Mouse (Mus musculus): Measurements from ENCODE around the gene Gpr3. TPM values are rescaled to one million over a fixed set of nuclear protein-coding genes. Genes with fewer than 3 reads are reported as not detected.

Gene Gpr3
- 2.4 and 2.5 TPM in 2 replicates for polyA plus RNA-seq (2014; fragmentation: Nextera tagmentation; extraction: Ambion mirVana)

DNA sequence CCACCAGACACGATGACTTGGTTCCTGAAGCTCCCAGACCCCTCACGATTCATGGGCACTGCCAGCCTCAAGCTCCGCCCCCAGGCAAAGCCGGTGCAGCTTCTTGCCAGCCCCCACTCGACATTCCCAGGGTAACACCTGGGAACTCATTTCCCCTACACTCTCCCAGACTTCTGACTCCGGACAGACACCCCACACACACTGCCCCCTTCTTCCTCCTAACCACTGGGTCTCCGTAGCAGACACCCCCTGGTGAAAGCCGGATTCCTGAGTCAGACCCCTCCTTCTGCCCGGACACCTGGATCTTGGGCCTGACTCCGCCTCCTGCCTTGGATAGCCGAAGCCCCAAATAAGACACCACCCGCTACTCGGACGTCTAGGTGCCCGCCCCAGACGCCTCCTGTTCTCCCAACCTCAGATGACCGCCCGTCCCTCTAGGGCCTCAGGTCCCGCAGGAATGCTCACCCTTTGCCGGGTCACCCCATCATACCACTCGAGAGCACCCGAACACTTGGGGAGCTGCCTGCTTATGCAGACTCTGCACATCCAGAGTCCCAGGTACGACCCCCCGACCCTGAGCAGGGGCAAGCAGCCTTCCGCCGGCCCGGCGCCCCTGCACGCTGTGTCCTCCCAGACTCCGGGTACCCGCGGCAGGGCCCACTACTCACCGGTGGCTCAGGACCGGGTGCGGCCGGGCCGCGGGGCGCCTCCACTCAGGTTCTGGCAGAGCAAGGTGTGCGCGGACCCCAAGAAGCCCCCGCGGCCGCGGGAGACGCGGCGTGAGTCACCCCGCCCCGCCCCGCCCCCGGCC is at the start of gene Gpr3, which contains the start of gene Cd164l2:
TSS of gene Gpr3 (minus strand) at position 786 of the 811 bp plus-strand sequence.
TSS of gene Cd164l2 (plus strand) at position 381 of the 811 bp plus-strand sequence.
- peaks cover 13% of the 10 kb centered on the region for H3K4me1 ChIP-seq (ENCODE audit: control insufficient read depth, insufficient read depth, low read length)
- peak within 1 kb of the TSS; percentile 61 for H3K9ac ChIP-seq (replicated peaks; ENCODE audit: low read depth, low read length)
- no peaks in the 10 kb centered on the region for H3K36me3 ChIP-seq (ENCODE audit: control insufficient read depth, insufficient read depth, low read length)
- peak within 1 kb of the TSS; percentile 94 for H3K4me2 ChIP-seq (ENCODE audit: low read depth, low read length)
- peak; percentile 47 for ATAC-seq (ENCODE audit: low read depth)
- WGBS = under 1% methylated on average over 52 of the region's 52 CpGs
- H3K4me3 ChIP-seq (ENCODE audit: low read depth, low read length) = peak within 1 kb of the TSS; percentile 59
- H3K27me3 ChIP-seq (ENCODE audit: control insufficient read depth, insufficient read depth, low read length) = peaks cover 7% of the 10 kb centered on the region
- H3K27ac ChIP-seq (ENCODE audit: low read depth, low read length) = no peak within 1 kb of the TSS
- no peaks in the 10 kb centered on the region for H3K9me3 ChIP-seq (ENCODE audit: control insufficient read depth, low read length)

DNA sequence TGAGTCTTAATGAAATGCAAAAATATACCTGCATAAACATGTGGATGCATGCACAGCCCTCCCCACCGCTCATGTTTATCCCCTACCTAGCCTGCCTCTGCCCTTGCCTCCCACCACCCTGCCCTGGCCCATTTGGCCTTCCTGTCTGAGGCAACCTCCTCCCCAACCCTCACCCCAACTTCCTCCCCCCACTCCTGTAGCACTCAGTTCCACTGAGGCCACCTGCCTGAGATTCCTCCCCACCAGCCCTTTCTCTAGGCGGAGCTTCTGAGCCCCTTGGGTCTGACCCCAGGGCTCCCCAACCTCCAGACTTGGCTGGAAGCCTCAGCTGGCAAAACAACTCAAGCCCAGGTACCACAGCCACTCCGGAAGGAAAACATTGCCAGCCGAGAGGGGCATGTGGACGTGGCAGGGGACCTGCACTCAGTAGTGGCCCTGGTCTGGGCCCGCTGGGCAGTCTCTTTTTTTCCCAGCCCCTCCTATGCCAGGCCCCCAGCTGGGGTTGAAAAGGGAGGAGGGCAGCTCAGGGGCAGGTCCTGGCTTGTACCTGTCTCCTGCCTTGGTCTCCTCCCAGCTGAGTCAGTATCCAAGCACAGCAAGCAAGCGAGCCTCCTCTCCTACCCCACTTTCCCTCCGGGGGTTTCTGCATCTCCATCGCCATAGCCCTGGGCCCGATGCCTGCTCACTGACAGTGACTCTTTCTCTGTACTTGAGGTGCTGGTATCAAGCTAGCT is 49.5 kb upstream of the Gpr3 start:
- 61% methylated on average over 10 of the region's 10 CpGs for WGBS
- Histone ChIP-seq H3K4me3 (ENCODE audit: low read depth, low read length) (no peak overlapping the region), H3K27me3 (ENCODE audit: control insufficient read depth, insufficient read depth, low read length) (no peaks in the 10 kb centered on the region), H3K9me3 (ENCODE audit: control insufficient read depth, low read length) (no peaks in the 10 kb centered on the region), H3K9ac (replicated peaks; ENCODE audit: low read depth, low read length) (no peak overlapping the region), H3K36me3 (ENCODE audit: control insufficient read depth, insufficient read depth, low read length) (peaks cover 23% of the 10 kb centered on the region), H3K27ac (ENCODE audit: low read depth, low read length) (no peak overlapping the region), H3K4me2 (ENCODE audit: low read depth, low read length) (no peak overlapping the region), H3K4me1 (ENCODE audit: control insufficient read depth, insufficient read depth, low read length) (no peaks in the 10 kb centered on the region)
- no peak for ATAC-seq (ENCODE audit: low read depth)

DNA sequence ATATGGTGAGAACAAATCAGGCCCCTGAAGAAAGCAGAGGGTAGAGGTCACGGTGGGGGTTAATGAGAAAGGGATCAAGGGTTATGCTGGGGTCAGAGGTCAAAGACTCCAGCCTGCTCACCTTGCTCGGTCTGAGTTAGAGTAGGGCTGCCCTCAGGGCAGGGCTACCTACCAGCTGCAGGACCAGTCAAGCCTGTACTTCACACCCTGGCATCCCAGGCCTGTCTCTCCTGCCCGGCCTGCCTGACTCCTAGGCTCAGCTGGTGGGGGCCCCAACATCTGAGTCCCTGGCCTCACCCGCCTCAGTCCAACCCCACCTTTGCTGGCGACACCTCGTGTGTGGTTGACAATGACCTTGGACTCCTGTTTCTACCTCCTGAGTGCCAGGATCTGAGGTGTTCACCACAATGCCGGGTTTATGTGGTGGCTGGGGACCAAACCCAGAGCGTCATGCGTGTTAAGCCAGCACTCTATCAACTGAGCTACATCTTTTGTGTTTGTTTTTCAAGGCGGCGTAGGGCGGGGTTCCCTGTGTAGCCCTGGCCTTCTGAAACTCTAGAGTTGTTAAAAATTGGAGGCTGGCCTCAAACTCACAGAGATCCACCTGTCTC is 45.6 kb upstream of the Gpr3 start:
- ATAC-seq (ENCODE audit: low read depth) = no peak
- Histone ChIP-seq H3K27ac (ENCODE audit: low read depth, low read length) (no peak overlapping the region), H3K4me3 (ENCODE audit: low read depth, low read length) (no peak overlapping the region), H3K27me3 (ENCODE audit: control insufficient read depth, insufficient read depth, low read length) (no peaks in the 10 kb centered on the region), H3K4me2 (ENCODE audit: low read depth, low read length) (no peak overlapping the region), H3K9ac (replicated peaks; ENCODE audit: low read depth, low read length) (no peak overlapping the region), H3K36me3 (ENCODE audit: control insufficient read depth, insufficient read depth, low read length) (no peaks in the 10 kb centered on the region), H3K9me3 (ENCODE audit: control insufficient read depth, low read length) (no peaks in the 10 kb centered on the region), H3K4me1 (ENCODE audit: control insufficient read depth, insufficient read depth, low read length) (no peaks in the 10 kb centered on the region)
- WGBS = 78% methylated on average over 12 of the region's 12 CpGs

DNA sequence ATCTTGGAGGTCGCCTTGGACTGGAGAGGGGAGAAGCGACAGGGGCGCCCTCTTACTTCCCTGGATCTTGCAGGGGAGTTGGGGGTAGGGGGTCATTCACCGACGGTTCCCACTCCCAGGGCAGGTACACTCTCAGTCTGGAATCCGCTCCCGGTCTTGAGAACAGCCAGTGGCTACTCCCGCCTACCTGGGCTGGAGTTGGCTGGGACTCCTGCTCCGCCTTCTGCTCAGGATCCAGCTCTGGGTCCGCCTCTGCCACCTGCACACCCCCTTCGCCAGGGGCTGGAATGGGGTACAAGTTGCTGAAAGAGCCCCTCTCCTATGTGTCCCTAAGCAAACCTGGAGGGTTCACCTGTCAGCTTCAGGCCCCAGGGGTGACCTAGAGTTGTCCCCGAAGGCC is 44.9 kb upstream of the Gpr3 start:
- Histone ChIP-seq H3K4me1 (ENCODE audit: control insufficient read depth, insufficient read depth, low read length) (no peaks in the 10 kb centered on the region), H3K9me3 (ENCODE audit: control insufficient read depth, low read length) (no peaks in the 10 kb centered on the region), H3K36me3 (ENCODE audit: control insufficient read depth, insufficient read depth, low read length) (no peaks in the 10 kb centered on the region), H3K9ac (replicated peaks; ENCODE audit: low read depth, low read length) (no peak overlapping the region), H3K4me3 (ENCODE audit: low read depth, low read length) (no peak overlapping the region), H3K4me2 (ENCODE audit: low read depth, low read length) (no peak overlapping the region), H3K27ac (ENCODE audit: low read depth, low read length) (no peak overlapping the region), H3K27me3 (ENCODE audit: control insufficient read depth, insufficient read depth, low read length) (peaks cover 1% of the 10 kb centered on the region; the same call in 1 of the 2 replicates)
- ATAC-seq (ENCODE audit: low read depth) = no peak
- 33% methylated on average over 12 of the region's 12 CpGs for WGBS

DNA sequence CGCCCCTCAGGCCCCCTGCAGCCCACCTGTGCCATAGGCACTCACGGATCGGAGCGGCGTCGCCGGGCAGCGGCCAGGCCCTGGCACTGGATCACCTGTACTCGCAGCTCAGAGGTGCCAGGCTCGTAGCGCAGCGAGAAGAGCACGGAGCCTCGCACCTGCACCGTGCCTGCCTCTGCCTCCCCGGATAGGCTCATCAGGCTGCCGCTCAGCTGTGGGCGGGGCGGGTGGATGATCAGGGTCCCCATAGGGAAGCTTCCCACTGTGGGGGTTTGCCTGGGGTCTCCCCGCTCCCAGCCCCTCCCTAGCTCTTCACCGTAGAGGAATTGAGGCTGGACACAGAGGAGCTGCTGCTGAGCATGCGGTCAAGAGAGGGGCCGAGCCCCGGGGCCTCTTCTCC is 44.5 kb upstream of the Gpr3 start:
- WGBS = 17% methylated on average over 24 of the region's 24 CpGs
- Histone ChIP-seq H3K27ac (ENCODE audit: low read depth, low read length) (no peak overlapping the region), H3K4me1 (ENCODE audit: control insufficient read depth, insufficient read depth, low read length) (no peaks in the 10 kb centered on the region), H3K36me3 (ENCODE audit: control insufficient read depth, insufficient read depth, low read length) (no peaks in the 10 kb centered on the region), H3K9ac (replicated peaks; ENCODE audit: low read depth, low read length) (no peak overlapping the region), H3K4me2 (ENCODE audit: low read depth, low read length) (no peak overlapping the region), H3K27me3 (ENCODE audit: control insufficient read depth, insufficient read depth, low read length) (peaks cover 5% of the 10 kb centered on the region), H3K4me3 (ENCODE audit: low read depth, low read length) (no peak overlapping the region), H3K9me3 (ENCODE audit: control insufficient read depth, low read length) (no peaks in the 10 kb centered on the region)
- ATAC-seq (ENCODE audit: low read depth) = no peak

DNA sequence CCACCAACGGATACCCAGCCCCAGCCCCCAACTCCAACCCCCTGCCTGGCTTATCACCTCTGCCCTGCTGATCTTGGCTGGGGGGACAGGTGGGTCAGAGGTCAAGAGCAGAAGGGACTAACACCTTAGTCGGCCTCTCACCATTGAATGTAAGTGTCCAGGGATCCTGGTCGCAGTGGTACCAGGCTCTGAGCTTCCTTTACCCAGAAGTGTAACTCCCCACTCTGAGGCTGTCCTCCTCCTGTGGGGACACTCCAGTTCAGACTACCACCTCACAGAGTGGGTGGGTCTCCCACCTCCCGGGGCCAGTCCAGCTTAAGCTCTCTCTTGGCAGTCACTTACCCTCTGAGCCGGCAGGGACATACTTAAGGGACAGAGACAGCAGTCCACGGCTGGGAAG is 43.1 kb upstream of the Gpr3 start:
- Histone ChIP-seq H3K27ac (ENCODE audit: low read depth, low read length) (no peak overlapping the region), H3K9ac (replicated peaks; ENCODE audit: low read depth, low read length) (no peak overlapping the region), H3K4me2 (ENCODE audit: low read depth, low read length) (no peak overlapping the region), H3K9me3 (ENCODE audit: control insufficient read depth, low read length) (no peaks in the 10 kb centered on the region), H3K4me3 (ENCODE audit: low read depth, low read length) (no peak overlapping the region), H3K27me3 (ENCODE audit: control insufficient read depth, insufficient read depth, low read length) (peaks cover 20% of the 10 kb centered on the region), H3K4me1 (ENCODE audit: control insufficient read depth, insufficient read depth, low read length) (peaks cover 5% of the 10 kb centered on the region; the same call in 1 of the 2 replicates), H3K36me3 (ENCODE audit: control insufficient read depth, insufficient read depth, low read length) (no peaks in the 10 kb centered on the region)
- 67% methylated on average over 6 of the region's 6 CpGs for WGBS
- ATAC-seq (ENCODE audit: low read depth) = no peak

DNA sequence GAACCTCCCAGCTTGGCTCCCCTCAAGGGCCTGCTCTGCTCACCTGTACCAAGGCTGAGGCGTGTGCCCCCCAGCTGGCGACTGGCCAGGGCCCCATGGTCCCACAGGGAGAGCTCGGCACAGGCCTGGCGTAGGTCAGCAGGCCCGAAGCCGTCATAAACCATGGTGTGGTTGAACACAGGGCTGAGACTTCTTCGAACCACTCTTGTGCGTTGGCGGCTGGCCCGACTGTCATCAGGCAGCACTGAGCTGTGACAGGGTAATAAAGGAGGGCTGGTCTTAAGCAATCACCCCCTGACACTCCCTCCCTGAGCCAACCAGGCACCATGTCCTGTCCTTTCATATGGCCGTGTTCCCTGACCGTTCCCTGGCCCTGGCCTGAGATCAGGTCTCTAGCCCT is 41.1 kb upstream of the Gpr3 start:
- Histone ChIP-seq H3K4me1 (ENCODE audit: control insufficient read depth, insufficient read depth, low read length) (peaks cover 5% of the 10 kb centered on the region; the same call in 1 of the 2 replicates), H3K9ac (replicated peaks; ENCODE audit: low read depth, low read length) (no peak overlapping the region), H3K9me3 (ENCODE audit: control insufficient read depth, low read length) (no peaks in the 10 kb centered on the region), H3K27ac (ENCODE audit: low read depth, low read length) (no peak overlapping the region), H3K4me3 (ENCODE audit: low read depth, low read length) (no peak overlapping the region), H3K36me3 (ENCODE audit: control insufficient read depth, insufficient read depth, low read length) (no peaks in the 10 kb centered on the region), H3K4me2 (ENCODE audit: low read depth, low read length) (no peak overlapping the region), H3K27me3 (ENCODE audit: control insufficient read depth, insufficient read depth, low read length) (peaks cover 26% of the 10 kb centered on the region)
- 37% methylated on average over 12 of the region's 12 CpGs for WGBS
- ATAC-seq (ENCODE audit: low read depth) = no peak

DNA sequence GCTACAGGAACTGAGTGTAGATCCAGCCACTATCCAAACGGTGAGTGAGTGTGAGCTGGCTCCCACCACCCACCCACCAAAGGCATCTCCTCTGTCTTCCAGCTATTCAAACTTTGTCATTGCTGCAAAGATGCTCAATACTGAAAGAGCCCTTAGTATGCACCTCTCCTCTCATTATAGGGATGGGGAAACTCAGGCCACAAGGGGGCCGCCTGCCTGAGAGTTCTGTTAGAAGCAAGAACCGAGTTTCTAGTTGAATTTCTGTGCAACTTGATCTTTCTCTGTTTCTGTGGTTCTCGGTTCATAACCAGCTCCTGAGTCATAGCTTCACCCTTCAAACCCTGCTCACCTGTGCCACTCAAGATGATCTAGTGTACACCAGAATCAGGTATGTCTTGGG is 39.8 kb upstream of the Gpr3 start:
- no peaks in the 10 kb centered on the region for H3K36me3 ChIP-seq (ENCODE audit: control insufficient read depth, insufficient read depth, low read length)
- no peak overlapping the region for H3K4me3 ChIP-seq (ENCODE audit: low read depth, low read length)
- no peak overlapping the region for H3K4me2 ChIP-seq (ENCODE audit: low read depth, low read length)
- H3K27me3 ChIP-seq (ENCODE audit: control insufficient read depth, insufficient read depth, low read length) = peaks cover 26% of the 10 kb centered on the region
- peaks cover 5% of the 10 kb centered on the region; the same call in 1 of the 2 replicates for H3K4me1 ChIP-seq (ENCODE audit: control insufficient read depth, insufficient read depth, low read length)
- ATAC-seq (ENCODE audit: low read depth) = no peak
- 45% methylated on average over 4 of the region's 4 CpGs for WGBS
- no peak overlapping the region for H3K27ac ChIP-seq (ENCODE audit: low read depth, low read length)
- H3K9ac ChIP-seq (replicated peaks; ENCODE audit: low read depth, low read length) = no peak overlapping the region
- no peaks in the 10 kb centered on the region for H3K9me3 ChIP-seq (ENCODE audit: control insufficient read depth, low read length)
